Mouse (Mus musculus): ENCODE measurements at regions not wholly inside any gene's neighbourhood (a gene's known extent, or its start where the extent isn't known, plus 50 kb on each side); places are given as distances from the start of the nearest gene placed in this dataset.

- TF ChIP-seq CTCF (IDR thresholded peaks at IDR 0.05; ENCODE audit: control insufficient read depth, insufficient read depth, insufficient read length), result no peak
- no peak for TF ChIP-seq MYOG (IDR thresholded peaks at IDR 0.05; ENCODE audit: control insufficient read depth, extremely low read depth, insufficient read length)
- no peak for TF ChIP-seq USF1 (IDR thresholded peaks at IDR 0.05; ENCODE audit: low read depth)
These were observed 344.0 kb downstream of the 3100002H09Rik start for GRCm38 (mm10) chr4:124266573-124266972.

All from C2C12 (cell line).